Mouse (Mus musculus) embryonic facial prominence, embryonic 10.5 days (tissue): Measurements from ENCODE around the gene Ttll5. TPM values are rescaled to one million over a fixed set of nuclear protein-coding genes. Genes with fewer than 3 reads are reported as not detected.

Source experiments
- DNase-seq: peaks from one replicate; pipeline ENCODE4 v3.0.0-alpha.2; 2017; ENCODE audit warnings: low spot score
- H3K27ac ChIP-seq: fragments of 300-500 bp; sonication (generic); replicated peaks from 2 replicates; pipeline ENCODE4 v1.5.1; 2016; ENCODE audit warnings: mild to moderate bottlenecking
- H3K27me3 ChIP-seq: fragments of 300-500 bp; sonication (generic); replicated peaks from 2 replicates; pipeline ENCODE4 v1.6.1; 2016; ENCODE audit warnings: low read depth, mild to moderate bottlenecking; ENCODE audit not compliant: poor library complexity, severe bottlenecking
- H3K36me3 ChIP-seq: fragments of 300-500 bp; sonication (generic); replicated peaks from 2 replicates; pipeline ENCODE4 v1.6.1; 2016; ENCODE audit warnings: mild to moderate bottlenecking, moderate library complexity
- H3K4me1 ChIP-seq: fragments of 300-500 bp; sonication (generic); 2 replicates; pipeline ENCODE4 v1.6.1; 2016
- H3K4me3 ChIP-seq: fragments of 300-500 bp; sonication (generic); 2 replicates; pipeline ENCODE4 v1.5.1; 2016; ENCODE audit warnings: mild to moderate bottlenecking, moderate library complexity
- H3K9me3 ChIP-seq: fragments of 300-500 bp; sonication (generic); 2 replicates; pipeline ENCODE4 v1.6.1; 2016; ENCODE audit warnings: mild to moderate bottlenecking
- WGBS: fragments of 180-500 bp; shearing (Covaris S2); methylation state at CpG from one replicate; pipeline ENCODE4 v1.1.7; 2016; 5-methylcytosine and 5-hydroxymethylcytosine counted together
- polyA plus RNA-seq: library from polyadenylated mRNA; unstranded; fragments of >200 nt; fragmentation: Nextera tagmentation; extraction: Ambion mirVana; gene quantifications from 2 replicates; pipeline ENCODE4 v1.2.1, GENCODE M21; 2016

Ttll5 gene
- 17.0 and 19.5 TPM in 2 replicates for polyA plus RNA-seq

- peak; percentile 95 for DNase-seq
- WGBS, result under 1% methylated on average over 67 of the region's 67 CpGs
- Histone ChIP-seq H3K27ac (peak within 1 kb of the TSS; percentile 94), H3K9me3 (no peaks in the 10 kb centered on the region), H3K4me3 (peak within 1 kb of the TSS; percentile 94), H3K4me1 (peaks cover 19% of the 10 kb centered on the region), H3K36me3 (peaks cover 56% of the 10 kb centered on the region), H3K27me3 (no peaks in the 10 kb centered on the region)
Measured at GRCm38 (mm10) chr12:85824438-85825264, at the start of gene Ttll5, which contains the start of gene Erg28. Ttll5 (plus strand) TSS chr12:85824659. Erg28 (minus strand) TSS chr12:85824550.

GRCm38 (mm10) chr12:85778962-85779361 is 45.5 kb upstream of the Ttll5 start:
- no peak for DNase-seq
- Histone ChIP-seq H3K36me3 (no peaks in the 10 kb centered on the region), H3K4me3 (no peak overlapping the region), H3K27me3 (no peaks in the 10 kb centered on the region), H3K4me1 (peaks cover 9% of the 10 kb centered on the region), H3K27ac (no peak overlapping the region), H3K9me3 (peaks cover 1% of the 10 kb centered on the region)
- 84% methylated on average over 3 of the region's 3 CpGs for WGBS

DNA sequence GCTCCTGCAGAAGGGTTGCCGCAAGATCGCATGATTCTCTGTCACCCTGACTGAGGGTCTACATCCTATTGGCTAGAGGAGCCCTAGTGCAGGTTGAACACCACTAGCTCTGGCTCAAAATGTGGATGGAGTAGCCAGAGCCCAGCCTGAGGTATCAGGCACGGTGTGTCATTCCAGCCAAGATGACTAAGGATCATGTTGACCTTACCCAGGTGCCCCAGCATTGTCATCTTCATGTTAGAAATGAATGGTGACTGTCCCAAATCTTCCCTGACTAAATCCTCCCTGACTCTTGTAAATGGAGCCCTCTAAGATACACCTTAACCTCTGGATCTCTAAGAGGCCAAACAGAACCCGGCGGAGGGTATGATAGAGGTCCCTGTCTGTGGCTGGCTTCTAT is 44.8 kb upstream of the Ttll5 start:
- Histone ChIP-seq H3K4me3 (no peak overlapping the region), H3K4me1 (peaks cover 9% of the 10 kb centered on the region), H3K36me3 (no peaks in the 10 kb centered on the region), H3K27ac (no peak overlapping the region), H3K27me3 (no peaks in the 10 kb centered on the region), H3K9me3 (no peaks in the 10 kb centered on the region)
- no peak for DNase-seq
- 91% methylated on average over 5 of the region's 5 CpGs for WGBS

DNA sequence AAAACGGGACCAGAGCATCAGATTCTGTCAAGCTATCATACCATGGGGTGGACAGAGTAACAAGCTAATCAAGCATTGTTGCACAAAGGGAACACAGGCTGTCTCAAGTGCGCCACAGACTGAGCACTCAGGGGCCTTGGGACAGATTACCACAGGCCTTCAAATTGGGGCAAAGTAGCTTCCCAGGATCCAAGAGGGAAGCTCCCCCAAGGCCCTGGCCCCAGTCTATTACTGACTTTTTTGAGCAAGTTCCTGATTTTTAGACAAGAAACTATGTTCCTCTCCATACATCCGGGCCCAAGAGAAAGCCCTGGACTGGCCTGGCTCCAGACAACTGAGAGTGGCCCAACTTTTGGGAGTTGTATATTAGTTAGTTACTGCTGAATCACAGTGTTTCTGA is 42.9 kb upstream of the Ttll5 start:
- no peaks in the 10 kb centered on the region for H3K36me3 ChIP-seq
- no peak for DNase-seq
- peaks cover 16% of the 10 kb centered on the region for H3K4me1 ChIP-seq
- H3K9me3 ChIP-seq, result no peaks in the 10 kb centered on the region
- H3K4me3 ChIP-seq, result no peak overlapping the region
- H3K27ac ChIP-seq, result no peak overlapping the region
- WGBS, result 88% methylated on average over 3 of the region's 3 CpGs
- no peaks in the 10 kb centered on the region for H3K27me3 ChIP-seq

- no peak overlapping the region for H3K4me3 ChIP-seq
- H3K27me3 ChIP-seq, result no peaks in the 10 kb centered on the region
- H3K27ac ChIP-seq, result no peak overlapping the region
- WGBS, result 73% methylated on average over 19 of the region's 19 CpGs
- H3K36me3 ChIP-seq, result no peaks in the 10 kb centered on the region
- peaks cover 7% of the 10 kb centered on the region; the same call in 1 of the 2 replicates for H3K4me1 ChIP-seq
- no peaks in the 10 kb centered on the region for H3K9me3 ChIP-seq
- no peak for DNase-seq
Measured at GRCm38 (mm10) chr12:85784916-85785815, 39.3 kb upstream of the Ttll5 start.

- DNase-seq, result no peak
- Histone ChIP-seq H3K4me1 (0 out of 2 replicates have a peak, but pooled peaks cover 3% of the 10 kb centered on the region), H3K36me3 (no peaks in the 10 kb centered on the region), H3K27me3 (no peaks in the 10 kb centered on the region), H3K4me3 (no peak overlapping the region), H3K9me3 (no peaks in the 10 kb centered on the region), H3K27ac (no peak overlapping the region)
- 81% methylated on average over 4 of the region's 4 CpGs for WGBS
Measured at GRCm38 (mm10) chr12:85792158-85792557, 32.3 kb upstream of the Ttll5 start.

DNA sequence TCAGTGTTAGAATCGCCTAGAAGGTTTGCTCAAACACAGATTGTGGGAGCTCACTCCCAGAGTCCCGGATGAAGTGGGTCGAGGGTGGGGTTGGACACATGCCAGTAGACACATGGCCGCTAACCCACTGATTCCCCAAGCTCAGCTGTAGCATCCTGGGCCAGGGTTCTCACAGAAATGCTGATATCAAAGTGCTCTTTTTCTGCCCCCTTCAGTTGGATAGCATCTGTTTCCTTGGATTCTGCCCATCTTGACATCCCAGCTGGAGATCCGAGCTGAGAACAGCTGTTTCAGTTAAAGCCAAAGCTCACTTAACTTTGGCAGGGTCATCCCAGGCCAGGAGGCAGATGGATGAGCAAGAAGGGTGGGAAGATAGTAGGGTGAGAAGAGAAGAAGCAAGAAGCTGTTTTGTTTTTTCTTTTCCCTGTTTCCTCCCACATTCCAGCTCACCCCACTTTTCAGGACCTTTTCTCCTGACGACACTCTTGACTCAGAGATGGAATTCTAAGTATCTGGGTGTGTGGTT is 31.6 kb upstream of the Ttll5 start:
- Histone ChIP-seq H3K4me1 (0 out of 2 replicates have a peak, but pooled peaks cover 3% of the 10 kb centered on the region), H3K27me3 (no peaks in the 10 kb centered on the region), H3K4me3 (no peak overlapping the region), H3K27ac (no peak overlapping the region), H3K36me3 (no peaks in the 10 kb centered on the region), H3K9me3 (no peaks in the 10 kb centered on the region)
- DNase-seq, result no peak
- WGBS, result 77% methylated on average over 6 of the region's 6 CpGs

- 88% methylated on average over 2 of the region's 2 CpGs for WGBS
- H3K36me3 ChIP-seq, result no peaks in the 10 kb centered on the region
- 0 out of 2 replicates have a peak, but pooled peaks cover 3% of the 10 kb centered on the region for H3K4me1 ChIP-seq
- no peaks in the 10 kb centered on the region for H3K27me3 ChIP-seq
- DNase-seq, result no peak
- H3K27ac ChIP-seq, result no peak overlapping the region
- no peak overlapping the region for H3K4me3 ChIP-seq
- no peaks in the 10 kb centered on the region for H3K9me3 ChIP-seq
Measured at GRCm38 (mm10) chr12:85794094-85794493, 30.4 kb upstream of the Ttll5 start.

- 88% methylated on average over 1 of the region's 1 CpGs for WGBS
- Histone ChIP-seq H3K27ac (no peak overlapping the region), H3K9me3 (no peaks in the 10 kb centered on the region), H3K27me3 (no peaks in the 10 kb centered on the region), H3K4me3 (no peak overlapping the region), H3K4me1 (peaks cover 9% of the 10 kb centered on the region), H3K36me3 (no peaks in the 10 kb centered on the region)
- no peak for DNase-seq
Measured at GRCm38 (mm10) chr12:85795551-85795950, 28.9 kb upstream of the Ttll5 start.

GRCm38 (mm10) chr12:85800031-85800430 is 24.4 kb upstream of the Ttll5 start:
- 41% methylated on average over 9 of the region's 9 CpGs for WGBS
- DNase-seq, result no peak
- Histone ChIP-seq H3K4me3 (no peak overlapping the region), H3K36me3 (no peaks in the 10 kb centered on the region), H3K27ac (no peak overlapping the region), H3K27me3 (no peaks in the 10 kb centered on the region), H3K9me3 (no peaks in the 10 kb centered on the region), H3K4me1 (peaks cover 6% of the 10 kb centered on the region)

- no peaks in the 10 kb centered on the region for H3K4me1 ChIP-seq
- no peak overlapping the region for H3K4me3 ChIP-seq
- peaks cover 43% of the 10 kb centered on the region for H3K36me3 ChIP-seq
- H3K9me3 ChIP-seq, result no peaks in the 10 kb centered on the region
- H3K27me3 ChIP-seq, result no peaks in the 10 kb centered on the region
- 78% methylated on average over 6 of the region's 6 CpGs for WGBS
- DNase-seq, result no peak
- H3K27ac ChIP-seq, result no peak overlapping the region
Measured at GRCm38 (mm10) chr12:85809726-85810125, 14.7 kb upstream of the Ttll5 start.

DNA sequence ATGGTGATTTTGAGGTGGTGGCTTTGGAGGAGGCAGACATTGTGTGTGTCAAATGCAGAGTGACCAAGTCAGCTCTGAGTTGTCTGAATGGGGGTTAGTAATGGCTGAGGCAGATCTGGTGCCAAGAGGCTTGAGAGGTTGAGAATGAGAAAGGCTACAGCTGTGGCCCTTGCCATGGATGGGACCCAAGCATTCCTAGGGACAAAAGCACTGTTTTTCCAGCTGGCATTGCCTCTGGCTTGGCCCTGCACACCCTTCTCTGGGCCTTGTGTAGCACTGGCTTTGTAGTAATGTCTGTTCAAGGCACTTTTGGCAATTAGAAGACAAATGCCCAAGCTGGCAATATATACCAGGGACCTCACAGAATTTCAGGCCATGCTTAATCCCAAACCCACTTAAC is 13.5 kb upstream of the Ttll5 start:
- H3K36me3 ChIP-seq, result peaks cover 55% of the 10 kb centered on the region

More for the DNA sequence above, 13.5 kb upstream of the Ttll5 start:
- Histone ChIP-seq H3K27ac (no peak overlapping the region), H3K9me3 (no peaks in the 10 kb centered on the region), H3K4me3 (no peak overlapping the region), H3K4me1 (no peaks in the 10 kb centered on the region), H3K27me3 (no peaks in the 10 kb centered on the region)
- no peak for DNase-seq
